Mouse (Mus musculus) brain, embryonic 14.5 days (tissue): ENCODE measurements at regions not wholly inside any gene's neighbourhood (a gene's known extent, or its start where the extent isn't known, plus 50 kb on each side); places are given as distances from the start of the nearest gene placed in this dataset.

Experiments used
- DNase-seq: peaks from one replicate; pipeline ENCODE4 v3.0.0-alpha.2; 2011; ENCODE audit warnings: low read depth
- CTCF ChIP-seq: fragments of 200-500 bp; IDR thresholded peaks from 2 replicates; pipeline ENCODE4 v1.5.1; 2012; ENCODE audit warnings: inconsistent platforms, mild to moderate bottlenecking, moderate library complexity, borderline replicate concordance; ENCODE audit not compliant: insufficient read depth, insufficient read length; ENCODE audit errors: extremely low read depth
- POLR2A ChIP-seq: fragments of 200-500 bp; IDR thresholded peaks from 2 replicates; pipeline ENCODE4 v1.6.1; 2012; ENCODE audit warnings: mild to moderate bottlenecking, inconsistent platforms, borderline replicate concordance; ENCODE audit not compliant: poor library complexity, insufficient read depth, insufficient read length, severe bottlenecking; ENCODE audit errors: extremely low read depth

DNA sequence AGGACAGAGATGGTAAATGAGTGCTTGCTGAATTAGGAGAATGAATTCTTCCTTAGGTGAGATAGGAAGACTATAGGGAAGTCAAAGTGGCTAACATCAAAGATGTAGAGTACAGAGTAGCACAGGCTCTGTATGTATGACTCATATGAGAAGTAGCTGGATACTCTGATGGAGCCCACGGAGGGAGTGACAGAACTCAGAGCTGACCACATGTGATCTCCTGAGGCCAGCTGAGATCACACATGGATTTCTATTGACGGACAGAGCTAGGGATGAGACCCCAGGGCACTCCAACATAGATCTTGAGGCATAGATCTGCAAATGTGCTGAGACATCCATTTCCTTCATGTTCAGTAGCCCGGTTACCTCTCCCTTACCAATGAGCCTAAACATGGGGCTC lies 66.0 kb downstream of the Cops8 start:
- TF ChIP-seq POLR2A (no peak), CTCF (no peak)
- no peak for DNase-seq

- DNase-seq: no peak
- TF ChIP-seq CTCF (no peak), POLR2A (no peak)
Observed at GRCm38 (mm10) chr1:90669237-90669636, 66.5 kb downstream of the Cops8 start.

DNA sequence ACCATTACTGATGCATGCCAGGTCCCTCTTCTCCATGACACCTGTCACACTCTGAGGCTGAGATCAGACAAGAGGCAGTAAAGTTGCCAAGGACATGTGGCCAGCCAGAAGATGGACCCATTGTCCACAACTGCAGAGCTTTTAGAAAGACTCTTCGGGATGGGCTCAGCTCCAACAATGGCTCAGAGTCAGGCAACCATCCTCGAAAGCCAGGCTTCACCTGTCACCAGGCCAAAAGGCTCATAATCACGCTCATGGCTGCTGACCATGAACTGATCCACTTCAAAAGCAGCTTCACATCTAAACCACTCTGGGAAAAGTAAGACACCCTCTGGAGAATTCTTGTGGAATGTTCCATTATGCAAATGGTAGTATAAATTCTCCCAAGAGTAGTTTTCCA lies 67.6 kb downstream of the Cops8 start:
- no peak for DNase-seq
- TF ChIP-seq CTCF (no peak), POLR2A (no peak)

DNA sequence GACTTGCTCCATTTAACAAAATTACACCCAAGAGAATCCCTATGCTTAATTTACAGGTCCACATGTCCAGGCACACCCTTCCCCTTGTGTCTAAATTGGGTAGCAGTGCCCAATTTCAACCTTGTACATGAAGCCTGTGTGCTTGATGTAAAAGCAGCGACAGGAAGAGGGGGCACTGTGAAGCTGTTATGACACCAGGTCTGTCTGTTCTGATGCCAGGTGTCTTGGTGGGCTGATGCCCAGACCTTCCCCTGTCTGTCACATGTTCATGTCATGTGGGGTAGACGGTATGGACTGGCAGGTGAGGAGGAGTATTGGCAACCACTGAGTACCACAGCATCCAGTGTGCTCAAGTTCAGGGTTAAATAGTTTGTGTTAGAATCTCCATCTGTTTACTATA lies 71.0 kb downstream of the Cops8 start:
- DNase-seq: no peak
- TF ChIP-seq POLR2A (no peak), CTCF (no peak)

GRCm38 (mm10) chr1:90676192-90677006 lies 73.6 kb downstream of the Cops8 start:
- DNase-seq: peak; percentile 47
- TF ChIP-seq CTCF: no peak
- TF ChIP-seq POLR2A: no peak

GRCm38 (mm10) chr1:90677188-90677587 lies 74.4 kb downstream of the Cops8 start:
- no peak for DNase-seq
- TF ChIP-seq CTCF: no peak
- TF ChIP-seq POLR2A: no peak

GRCm38 (mm10) chr1:90677651-90678201 lies 74.9 kb downstream of the Cops8 start:
- TF ChIP-seq CTCF (no peak), POLR2A (no peak)
- DNase-seq: no peak

DNA sequence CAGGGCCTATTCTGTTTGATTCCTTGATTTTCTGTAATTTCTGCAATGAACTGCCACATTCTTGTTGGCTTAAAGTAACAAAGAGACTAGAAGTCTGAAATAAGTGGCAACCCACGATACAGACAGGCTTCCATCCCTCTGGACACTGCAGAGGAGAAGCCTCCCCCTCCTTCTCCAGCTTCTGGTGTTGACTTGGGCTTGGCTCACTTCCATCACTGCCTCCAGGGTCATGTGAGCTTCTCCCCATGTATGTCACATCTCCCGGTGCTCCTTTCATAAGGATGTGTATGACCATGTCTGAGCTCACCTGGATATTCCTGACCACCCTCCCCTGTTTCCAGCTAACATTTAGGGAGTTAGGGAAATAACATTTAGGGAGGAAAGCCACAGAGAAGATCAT lies 75.6 kb downstream of the Cops8 start:
- TF ChIP-seq CTCF: no peak
- no peak for TF ChIP-seq POLR2A
- no peak for DNase-seq

GRCm38 (mm10) chr1:90688086-90688485 lies 85.3 kb downstream of the Cops8 start:
- TF ChIP-seq CTCF: no peak
- TF ChIP-seq POLR2A: no peak
- DNase-seq: no peak

- DNase-seq: no peak
- TF ChIP-seq CTCF (no peak), POLR2A (no peak)
Observed at GRCm38 (mm10) chr1:90690591-90691116, 87.9 kb downstream of the Cops8 start.

DNA sequence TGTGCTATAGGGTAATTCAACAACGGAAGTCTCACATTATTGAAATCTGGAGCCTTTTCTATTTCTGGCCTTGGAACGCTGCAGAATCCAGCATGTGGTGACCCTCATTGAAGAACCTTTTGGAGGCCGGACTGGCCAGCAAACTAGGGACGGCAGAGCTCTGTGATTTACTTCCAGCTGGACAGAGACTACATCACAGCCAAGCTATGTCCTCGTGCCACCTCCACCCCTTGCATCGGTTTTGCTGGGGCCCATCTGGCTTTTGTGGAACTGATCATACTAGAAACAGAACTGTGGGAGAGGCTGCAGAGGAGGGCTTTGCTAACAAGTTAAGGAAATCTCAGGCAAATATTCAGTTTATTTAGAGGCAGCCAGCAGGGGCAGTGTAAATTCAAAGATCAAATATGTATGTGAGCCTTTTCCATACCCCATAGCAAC lies 88.4 kb downstream of the Cops8 start:
- no peak for TF ChIP-seq POLR2A
- TF ChIP-seq CTCF: no peak
- no peak for DNase-seq
